18 mouse cellular contexts compared by ENCODE assay signal in the genomic region with DNA sequence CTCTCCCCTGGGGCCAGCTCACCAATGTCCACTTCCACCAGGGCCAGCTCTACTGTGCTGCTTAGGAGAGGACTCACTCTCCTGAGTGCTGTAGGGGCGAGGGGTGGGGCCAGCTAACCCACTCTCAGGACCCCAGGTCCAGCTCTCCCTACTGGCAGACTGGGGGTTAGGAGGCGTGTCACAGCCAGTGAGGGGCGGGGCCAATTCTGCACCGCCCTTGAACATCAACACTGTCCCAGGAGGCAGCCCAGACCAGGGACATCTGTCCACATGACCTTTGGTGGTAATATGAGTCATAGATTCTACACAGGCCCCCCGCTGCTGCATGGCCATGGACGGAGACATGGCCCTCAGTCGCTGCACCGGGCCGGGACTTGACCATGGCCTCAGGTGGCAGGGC. TPM values are rescaled to one million over a fixed set of nuclear protein-coding genes. Genes with fewer than 3 reads are reported as not detected.
DNase-seq lines count a peak whose midpoint lies in the region; ATAC-seq and TF ChIP-seq lines count a peak whose summit lies in the region.
"Had no signal": no experiment of that assay in that cellular context is flagged by ENCODE, and none has a peak within 500 bp of the region (broad histone marks: within the 10 kb centered on the region; RNA-seq: fewer than 3 reads in every experiment).

No protein-coding gene starts in this region.

- H3K4me3 ChIP-seq in kidney, postnatal 0 days (replicated peaks; ENCODE audit: low read depth, low read length) = no peak overlapping the region
- no peak overlapping the region for H3K4me3 ChIP-seq in stomach, embryonic 14.5 days (ENCODE audit: low read depth, low read length)
- H3K4me3 ChIP-seq: forebrain, embryonic 10.5 days; heart, embryonic 15.5 days had no signal

- H3K27me3 ChIP-seq in kidney, postnatal 0 days (ENCODE audit: insufficient read depth, low read length) = no peaks in the 10 kb centered on the region
- no peaks in the 10 kb centered on the region for H3K27me3 ChIP-seq in stomach, embryonic 14.5 days (ENCODE audit: control insufficient read depth, insufficient read depth, low read length)
- H3K27me3 ChIP-seq: heart, embryonic 15.5 days had no signal

- H3K27ac ChIP-seq in kidney, postnatal 0 days = no peak overlapping the region
- H3K27ac ChIP-seq in stomach, embryonic 14.5 days (ENCODE audit: low read length) = no peak overlapping the region
- H3K27ac ChIP-seq: forebrain, embryonic 10.5 days; heart, embryonic 15.5 days had no signal

- H3K4me2 ChIP-seq in kidney, postnatal 0 days (ENCODE audit: low read length) = no peak overlapping the region
- no peak overlapping the region for H3K4me2 ChIP-seq in stomach, embryonic 14.5 days (replicated peaks; ENCODE audit: low read depth, low read length)
- H3K4me2 ChIP-seq: heart, embryonic 15.5 days had no signal

- H3K4me1 ChIP-seq in kidney, postnatal 0 days (replicated peaks; ENCODE audit: insufficient read depth, low read length) = no peaks in the 10 kb centered on the region
- no peaks in the 10 kb centered on the region for H3K4me1 ChIP-seq in stomach, embryonic 14.5 days (ENCODE audit: control insufficient read depth, insufficient read depth, low read length)
- H3K4me1 ChIP-seq: heart, embryonic 15.5 days had no signal

- 0 out of 2 replicates have a peak, but pooled peaks have one; percentile 36 for ATAC-seq in cerebellum, adult (ENCODE audit: insufficient number of reproducible peaks, low FRiP score, low TSS enrichment)
- ATAC-seq in kidney, postnatal 0 days (replicated peaks; ENCODE audit: low FRiP score, low read depth) = peak; percentile 57
- peak; percentile 18; the same call in 1 of the 2 replicates for ATAC-seq in stomach, embryonic 14.5 days (ENCODE audit: insufficient number of reproducible peaks, insufficient read depth, low FRiP score, low read depth)
- ATAC-seq: hindbrain, embryonic 16.5 days; midbrain, embryonic 16.5 days had no signal

- TF ChIP-seq CTCF in kidney, postnatal 0 days (IDR thresholded peaks at IDR 0.05; ENCODE audit: low read depth) = no peak

- H3K9ac ChIP-seq in kidney, postnatal 0 days (ENCODE audit: low read depth, low read length) = no peak overlapping the region
- H3K9ac ChIP-seq in stomach, embryonic 14.5 days (replicated peaks; ENCODE audit: low read depth, low read length) = no peak overlapping the region
- H3K9ac ChIP-seq: heart, embryonic 15.5 days had no signal

- no peaks in the 10 kb centered on the region for H3K36me3 ChIP-seq in kidney, postnatal 0 days (ENCODE audit: insufficient read depth, low read length)
- H3K36me3 ChIP-seq in stomach, embryonic 14.5 days (ENCODE audit: control insufficient read depth, insufficient read depth, low read length) = no peaks in the 10 kb centered on the region
- H3K36me3 ChIP-seq: forebrain, embryonic 10.5 days; heart, embryonic 15.5 days had no signal

- no peak for DNase-seq in cerebellum, adult 11-12 months
- DNase-seq in kidney, postnatal 0 days (ENCODE audit: low spot score) = no peak
- DNase-seq in kidney, postnatal 4 days = no peak
- DNase-seq in adrenal gland, postnatal 25 days = peak; percentile 44
- DNase-seq in adipocyte (ENCODE audit: low spot score) = no peak
- no peak for DNase-seq in Muller cell, postnatal 12 days (ENCODE audit: inconsistent ontology term)
- DNase-seq: cerebellum, adult 2 months; lung, postnatal 10 days had no signal

- no peaks in the 10 kb centered on the region for H3K9me3 ChIP-seq in kidney, postnatal 0 days (replicated peaks; ENCODE audit: low read length)
- no peaks in the 10 kb centered on the region for H3K9me3 ChIP-seq in stomach, embryonic 14.5 days (ENCODE audit: control insufficient read depth, low read depth, low read length)
- H3K9me3 ChIP-seq: forebrain, embryonic 10.5 days; heart, embryonic 15.5 days had no signal

- WGBS in kidney, postnatal 0 days = 47% methylated on average over 9 of the region's 9 CpGs
- 49% methylated on average over 9 of the region's 9 CpGs for WGBS in stomach, embryonic 14.5 days

RNA-seq across cellular contexts. Expression of a gene that starts 19.4 kb away (rescaled TPM):
- polyA plus RNA-seq in kidney, postnatal 0 days (2015; fragmentation: Nextera tagmentation; extraction: Ambion mirVana) = 0.26 and 0.29 TPM in 2 replicates
- total RNA-seq in adrenal gland, postnatal 25 days (2021) = not detected in 2 replicates
- 0.80 and 2.6 TPM in 2 replicates for polyA plus RNA-seq in stomach, embryonic 14.5 days (2014; fragmentation: Nextera tagmentation; extraction: Ambion mirVana)
- total RNA-seq: gastrocnemius, adult 18-20 months; MEL had no signal
- polyA plus RNA-seq: urinary bladder, adult 2 months had no signal

RNA-seq across cellular contexts. Expression of a gene that starts 20.0 kb away (rescaled TPM):
- polyA plus RNA-seq in kidney, postnatal 0 days (2015; fragmentation: Nextera tagmentation; extraction: Ambion mirVana) = 2.8 and 3.5 TPM in 2 replicates
- 0.86 TPM in 1 of 2 replicates, not detected in the other for total RNA-seq in adrenal gland, postnatal 25 days (2021)
- polyA plus RNA-seq in stomach, embryonic 14.5 days (2014; fragmentation: Nextera tagmentation; extraction: Ambion mirVana) = 0.77 and 0.94 TPM in 2 replicates
- total RNA-seq: MEL had no signal
- polyA plus RNA-seq: cerebellum, adult 2 months; midbrain, embryonic 16.5 days; neural tube, embryonic 14.5 days had no signal

RNA-seq across cellular contexts. Expression of a gene that starts 29.7 kb away (rescaled TPM):
- polyA plus RNA-seq in kidney, postnatal 0 days (2015; fragmentation: Nextera tagmentation; extraction: Ambion mirVana) = 119 and 121 TPM in 2 replicates
- total RNA-seq in adrenal gland, postnatal 25 days (2021) = 14.6 and 17.7 TPM in 2 replicates
- polyA plus RNA-seq in stomach, embryonic 14.5 days (2014; fragmentation: Nextera tagmentation; extraction: Ambion mirVana) = 131 and 146 TPM in 2 replicates
